In the genomic region with DNA sequence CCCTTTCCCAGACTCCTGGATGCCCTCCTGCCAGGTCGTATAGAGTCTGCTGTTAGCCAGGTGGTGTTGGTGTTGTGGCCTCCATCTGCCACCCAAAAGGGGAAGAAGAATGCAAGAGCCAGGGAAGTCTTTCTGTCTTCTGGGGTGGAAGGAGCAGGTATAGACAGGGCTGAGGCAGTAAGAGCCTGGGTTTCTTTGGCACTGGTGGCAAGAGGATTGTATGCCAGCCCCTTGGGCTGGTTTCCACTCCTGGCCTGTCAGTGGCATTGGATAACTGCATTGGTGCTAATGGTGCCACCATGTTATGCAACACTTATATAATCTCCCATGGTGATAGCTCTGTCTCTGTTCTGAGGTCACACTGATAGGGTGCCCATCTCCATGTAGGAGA, we compare ENCODE assay signal across 8 mouse cellular contexts. TPM values are rescaled to one million over a fixed set of nuclear protein-coding genes. Genes with fewer than 3 reads are reported as not detected.
DNase-seq lines count a peak whose midpoint lies in the region; ATAC-seq lines count a peak whose summit lies in the region.

No protein-coding gene starts in this region.

- peak; percentile 41 for DNase-seq in kidney, adult 11 months
- DNase-seq in kidney, adult 8-10 months = no peak
- peak; percentile 39 for DNase-seq in adrenal gland, postnatal 10 days
- no peak for DNase-seq in forebrain, embryonic 10.5 days (ENCODE audit: extremely low spot score, low spot score)
- no peak for DNase-seq in embryo, embryonic 11 days
- no peak for DNase-seq in spleen, postnatal 14 days (ENCODE audit: low spot score in 2 of 2)

- H3K27me3 ChIP-seq in forebrain, embryonic 10.5 days (ENCODE audit: poor library complexity, severe bottlenecking) = peaks cover 25% of the 10 kb centered on the region
- H3K27me3 ChIP-seq in intestine, embryonic 15.5 days (replicated peaks) = no peaks in the 10 kb centered on the region

- no peaks in the 10 kb centered on the region for H3K36me3 ChIP-seq in forebrain, embryonic 10.5 days (replicated peaks)
- H3K36me3 ChIP-seq in intestine, embryonic 15.5 days = no peaks in the 10 kb centered on the region

- H3K4me3 ChIP-seq in forebrain, embryonic 10.5 days = peak overlapping the region; percentile 80
- H3K4me3 ChIP-seq in intestine, embryonic 15.5 days (replicated peaks) = peak overlapping the region; percentile 77

- H3K9me3 ChIP-seq in forebrain, embryonic 10.5 days = no peaks in the 10 kb centered on the region
- H3K9me3 ChIP-seq in intestine, embryonic 15.5 days = no peaks in the 10 kb centered on the region

- 22% methylated on average over 1 of the region's 1 CpGs for WGBS in forebrain, embryonic 10.5 days
- 17% methylated on average over 1 of the region's 1 CpGs for WGBS in intestine, embryonic 15.5 days

- peak overlapping the region; percentile 95 for H3K4me2 ChIP-seq in intestine, embryonic 15.5 days (replicated peaks)

- ATAC-seq in intestine, embryonic 15.5 days = no peak
- ATAC-seq in megakaryocyte, adult 5-6 weeks (ENCODE audit: poor library complexity, severe bottlenecking) = peak; percentile 33

- H3K27ac ChIP-seq in forebrain, embryonic 10.5 days = no peak overlapping the region
- no peak overlapping the region for H3K27ac ChIP-seq in intestine, embryonic 15.5 days

- H3K4me1 ChIP-seq in forebrain, embryonic 10.5 days = peaks cover 29% of the 10 kb centered on the region
- peaks cover 13% of the 10 kb centered on the region for H3K4me1 ChIP-seq in intestine, embryonic 15.5 days (replicated peaks)

- H3K9ac ChIP-seq in intestine, embryonic 15.5 days = no peak overlapping the region

RNA-seq across cellular contexts. Expression of a gene that starts 38.7 kb away (rescaled TPM):
- total RNA-seq in adrenal gland, postnatal 10 days (2021) = 100 to 1,000 TPM; 109 to 127 TPM
- 57.8 and 60.0 TPM in 2 replicates for polyA plus RNA-seq in forebrain, embryonic 10.5 days (2016; fragmentation: Nextera tagmentation; extraction: Ambion mirVana)
- polyA plus RNA-seq in intestine, embryonic 15.5 days (2015; fragmentation: Nextera tagmentation; extraction: Ambion mirVana) = 59.9 and 65.1 TPM in 2 replicates
- total RNA-seq in megakaryocyte, adult 5-6 weeks (2015) = 11.7 and 15.8 TPM in 2 replicates
- 21.0 and 21.2 TPM in 2 replicates for total RNA-seq in megakaryocyte, adult 5-6 weeks (2017)

Comparison
In these comparisons a context has a peak if more than half of its experiments do, and no peak if none do; other contexts are left out.
1. DNase-seq: peak in kidney, adult 11 months (single experiment) and adrenal gland, postnatal 10 days (single experiment); none in kidney, adult 8-10 months (0 of 2), forebrain, embryonic 10.5 days (single experiment), embryo, embryonic 11 days (single experiment) and spleen, postnatal 14 days (0 of 2).
2. RNA of a gene that starts 38.7 kb away (total RNA-seq): 109 to 127 TPM in adrenal gland, postnatal 10 days; 11.7 to 21.2 TPM in megakaryocyte, adult 5-6 weeks; every median in the first group is over 4 times any median in the second.